Mouse (Mus musculus): Measurements from ENCODE around the gene Vmn1r22. TPM values are rescaled to one million over a fixed set of nuclear protein-coding genes. Genes with fewer than 3 reads are reported as not detected.
"Not testable (repeated sequence)": the region's sequence is repeated elsewhere in the genome, so short reads cannot be mapped to it uniquely, and the experiment has no call there.

Gene Vmn1r22
- polyA plus RNA-seq (2012; rRNA removed): not detected in 2 replicates

GRCm38 (mm10) chr6:57907928-57908327 is at the start of gene Vmn1r22:
Vmn1r22 (minus strand) TSS chr6:57908028.
- no peak for DNase-seq (ENCODE audit: low spot score)

- DNase-seq (ENCODE audit: low spot score): no peak
Measured at GRCm38 (mm10) chr6:57926738-57927137, 18.9 kb upstream of the Vmn1r22 start, which contains the start of gene Vmn1r23. Vmn1r23 (minus strand) TSS chr6:57926838.

- DNase-seq (ENCODE audit: low spot score): no peak
Measured at GRCm38 (mm10) chr6:57859043-57860042, 48.5 kb downstream of the Vmn1r22 start.

- DNase-seq (ENCODE audit: low spot score): not testable (repeated sequence)
Measured at GRCm38 (mm10) chr6:57851177-57851576, 56.7 kb downstream of the Vmn1r22 start.

GRCm38 (mm10) chr6:57850286-57850685 is 57.5 kb downstream of the Vmn1r22 start, which contains the start of gene Vmn1r21:
Vmn1r21 (minus strand) TSS chr6:57850343.
- no peak for DNase-seq (ENCODE audit: low spot score)

Other genes starting within 250 kb of the Vmn1r22 start
- gene Pyurf, start 215.9 kb downstream of the Vmn1r22 start, polyA plus RNA-seq (2012; rRNA removed): 21.0 and 22.2 TPM in 2 replicates
- 8.7 and 9.9 TPM in 2 replicates for gene Lancl2, start 205.5 kb downstream of the Vmn1r22 start, polyA plus RNA-seq (2012; rRNA removed)
- gene Vopp1, start 82.9 kb downstream of the Vmn1r22 start, polyA plus RNA-seq (2012; rRNA removed): 25.2 and 28.7 TPM in 2 replicates
- gene Vmn1r21, start 57.7 kb downstream of the Vmn1r22 start, polyA plus RNA-seq (2012; rRNA removed): not detected in 2 replicates
- gene Vmn1r23, start 18.8 kb upstream of the Vmn1r22 start, polyA plus RNA-seq (2012; rRNA removed): not detected in 2 replicates
- not detected in 2 replicates for gene Vmn1r24, start 53.5 kb upstream of the Vmn1r22 start, polyA plus RNA-seq (2012; rRNA removed)
- not detected in 2 replicates for gene Vmn1r25, start 72.8 kb upstream of the Vmn1r22 start, polyA plus RNA-seq (2012; rRNA removed)
- gene Vmn1r26, start 107.1 kb upstream of the Vmn1r22 start, polyA plus RNA-seq (2012; rRNA removed): not detected in 2 replicates

Data from urinary bladder, adult 2 months (tissue).